Mouse (Mus musculus) MEL (cell line): ENCODE data around the gene Arhgef39. TPM values are rescaled to one million over a fixed set of nuclear protein-coding genes. Genes with fewer than 3 reads are reported as not detected.

Experiments used
- DNase-seq: peaks from one replicate; pipeline ENCODE4 v3.0.0; 2011; ENCODE audit warnings: low read depth, low spot score
- H3K27ac ChIP-seq: 2 replicates; pipeline ENCODE4 v1.5.1; 2012; ENCODE audit warnings: low read depth, mild to moderate bottlenecking, control low read depth, low read length, moderate library complexity; ENCODE audit not compliant: control insufficient read depth
- H3K27me3 ChIP-seq, 2 experiments: fragments of 150-350 bp in 1 of 2; sonication (generic) in 1 of 2; 2 replicates each; pipeline ENCODE4 v1.6.1; 2012; ENCODE audit warnings: low read length in 2 of 2, mild to moderate bottlenecking in 2 of 2, improper control_type of control experiment in 1 of 2, moderate library complexity in 1 of 2; ENCODE audit not compliant: insufficient read depth in 2 of 2, control insufficient read depth in 1 of 2
- H3K36me3 ChIP-seq, 2 experiments: 2 replicates each; pipeline ENCODE4 v1.6.1; 2012 to 2014; ENCODE audit warnings: low read length in 2 of 2, improper control_type of control experiment in 1 of 2, inconsistent platforms in 1 of 2, mild to moderate bottlenecking in 1 of 2; ENCODE audit not compliant: insufficient read depth in 2 of 2, control insufficient read depth in 1 of 2
- H3K4me1 ChIP-seq, 2 experiments: fragments of 150-350 bp in 1 of 2; sonication (generic) in 1 of 2; 2 replicates each; pipeline ENCODE4 v1.6.1; 2012; ENCODE audit warnings: low read length in 2 of 2, improper control_type of control experiment in 1 of 2, mild to moderate bottlenecking in 1 of 2; ENCODE audit not compliant: insufficient read depth in 2 of 2, control insufficient read depth in 1 of 2
- H3K4me3 ChIP-seq, 2 experiments: fragments of 150-350 bp in 1 of 2; sonication (generic) in 1 of 2; 2 replicates each; pipeline ENCODE4 v1.5.1; 2012; ENCODE audit warnings: low read depth in 2 of 2, low read length in 2 of 2, mild to moderate bottlenecking in 2 of 2, moderate library complexity in 2 of 2, control low read depth in 1 of 2, improper control_type of control experiment in 1 of 2; ENCODE audit not compliant: control insufficient read depth in 1 of 2, insufficient read depth in 1 of 2
- H3K79me2 ChIP-seq: 2 replicates; pipeline ENCODE4 v1.6.1; 2012; ENCODE audit warnings: mild to moderate bottlenecking, low read length, moderate library complexity; ENCODE audit not compliant: control insufficient read depth, poor library complexity, insufficient read depth
- H3K9ac ChIP-seq: 2 replicates; pipeline ENCODE4 v1.6.1; 2012; ENCODE audit warnings: low read depth, mild to moderate bottlenecking, control low read depth, low read length, moderate library complexity; ENCODE audit not compliant: control insufficient read depth, poor library complexity, severe bottlenecking
- H3K9me3 ChIP-seq: fragments of 150-350 bp; sonication (generic); replicated peaks from 2 replicates; pipeline ENCODE4 v1.6.1; 2012; ENCODE audit warnings: mild to moderate bottlenecking, low read length, improper control_type of control experiment, moderate library complexity; ENCODE audit not compliant: insufficient read depth
- CHD2 ChIP-seq: IDR thresholded peaks from 2 replicates; pipeline ENCODE4 v1.6.1; 2011; ENCODE audit warnings: low read length, improper control_type of control experiment
- ELF1 ChIP-seq: IDR thresholded peaks from 2 replicates; pipeline ENCODE4 v1.6.1; 2014; ENCODE audit warnings: low read depth, mild to moderate bottlenecking, inconsistent platforms, low read length, improper control_type of control experiment, moderate library complexity
- EP300 ChIP-seq, 2 experiments: IDR thresholded peaks; 2 replicates each; pipeline ENCODE4 v1.6.1; 2011; ENCODE audit warnings: improper control_type of control experiment in 2 of 2, low read length in 2 of 2, low read depth in 1 of 2, mild to moderate bottlenecking in 1 of 2
- GATA1 ChIP-seq: IDR thresholded peaks from 2 replicates; pipeline ENCODE4 v1.6.1; 2011; ENCODE audit warnings: low read depth, low read length, improper control_type of control experiment
- MAFK ChIP-seq: IDR thresholded peaks from 2 replicates; pipeline ENCODE4 v1.6.1; 2011; ENCODE audit warnings: low read depth, mild to moderate bottlenecking, low read length, improper control_type of control experiment, borderline replicate concordance
- MAX ChIP-seq: IDR thresholded peaks from 2 replicates; pipeline ENCODE4 v1.6.1; 2011; ENCODE audit warnings: low read length, improper control_type of control experiment
- MAZ ChIP-seq: IDR thresholded peaks from 2 replicates; pipeline ENCODE4 v1.6.1; 2012; ENCODE audit warnings: low read depth, mild to moderate bottlenecking, inconsistent platforms, low read length, improper control_type of control experiment
- MEF2A ChIP-seq: IDR thresholded peaks from 2 replicates; pipeline ENCODE4 v1.6.1; 2014; ENCODE audit warnings: low read depth, mild to moderate bottlenecking, inconsistent platforms, low read length, improper control_type of control experiment; ENCODE audit not compliant: poor library complexity, insufficient replicate concordance, severe bottlenecking; ENCODE audit errors: extremely low read depth
- MYB ChIP-seq: IDR thresholded peaks from 2 replicates; pipeline ENCODE4 v1.6.1; 2011; ENCODE audit warnings: mild to moderate bottlenecking, low read depth, low read length, improper control_type of control experiment
- NRF1 ChIP-seq: IDR thresholded peaks from 2 replicates; pipeline ENCODE4 v1.6.1; 2014; ENCODE audit warnings: low read depth, mild to moderate bottlenecking, inconsistent platforms, low read length, improper control_type of control experiment, moderate library complexity; ENCODE audit not compliant: poor library complexity, insufficient read depth, severe bottlenecking
- POLR2A ChIP-seq, 2 experiments: IDR thresholded peaks; 2 replicates each; pipeline ENCODE4 v1.6.1; 2011 to 2012; ENCODE audit warnings: low read length in 2 of 2, mild to moderate bottlenecking in 2 of 2, control low read depth in 1 of 2, improper control_type of control experiment in 1 of 2, low read depth in 1 of 2, moderate library complexity in 1 of 2; ENCODE audit not compliant: control insufficient read depth in 1 of 2, insufficient read depth in 1 of 2, poor library complexity in 1 of 2
- RCOR1 ChIP-seq: IDR thresholded peaks from 2 replicates; pipeline ENCODE4 v1.6.1; 2012; ENCODE audit warnings: low read depth, mild to moderate bottlenecking, inconsistent platforms, low read length, improper control_type of control experiment
- SIN3A ChIP-seq: IDR thresholded peaks from 2 replicates; pipeline ENCODE4 v1.6.1; 2012; ENCODE audit warnings: low read length, improper control_type of control experiment, inconsistent platforms
- SMC3 ChIP-seq: IDR thresholded peaks from 2 replicates; pipeline ENCODE4 v1.6.1; 2011; ENCODE audit warnings: low read depth, low read length, improper control_type of control experiment
- TAL1 ChIP-seq: IDR thresholded peaks from 2 replicates; pipeline ENCODE4 v1.6.1; 2012; ENCODE audit warnings: mild to moderate bottlenecking, inconsistent platforms, low read length, moderate library complexity, mixed read lengths
- TBP ChIP-seq: IDR thresholded peaks from 2 replicates; pipeline ENCODE4 v1.8.0; 2011; ENCODE audit warnings: low read depth, low read length, improper control_type of control experiment
- UBTF ChIP-seq: IDR thresholded peaks from 2 replicates; pipeline ENCODE4 v1.6.1; 2012; ENCODE audit warnings: low read depth, mild to moderate bottlenecking, inconsistent platforms, low read length, improper control_type of control experiment, moderate library complexity, borderline replicate concordance; ENCODE audit not compliant: insufficient read depth
- ZNF384 ChIP-seq: IDR thresholded peaks from 2 replicates; pipeline ENCODE4 v1.6.1; 2012; ENCODE audit warnings: low read depth, mild to moderate bottlenecking, inconsistent platforms, low read length, improper control_type of control experiment
- polyA plus RNA-seq, 2 experiments: library from polyadenylated mRNA; stranded (reverse) in 1 of 2; unstranded in 1 of 2; fragments of >175 nt in 1 of 2; fragments of >200 nt in 1 of 2; gene quantifications; 2 replicates each; pipeline versions ENCODE4 v1.2.1 to v1.2.4; 2012; ENCODE audit warnings: low replicate concordance in 2 of 2, low read depth in 1 of 2; ENCODE audit not compliant: insufficient read length in 2 of 2, insufficient read depth in 1 of 2, missing spikeins in 1 of 2
- total RNA-seq: library from RNA; depleted of rRNA; stranded (reverse); fragments of 300-350 nt; gene quantifications from 2 replicates; pipeline ENCODE4 v1.2.3, GENCODE M21; 2012

Gene Arhgef39
- total and polyA plus RNA-seq, 3 experiments: 26.3 to 56.7 TPM; not detected in 1

DNA sequence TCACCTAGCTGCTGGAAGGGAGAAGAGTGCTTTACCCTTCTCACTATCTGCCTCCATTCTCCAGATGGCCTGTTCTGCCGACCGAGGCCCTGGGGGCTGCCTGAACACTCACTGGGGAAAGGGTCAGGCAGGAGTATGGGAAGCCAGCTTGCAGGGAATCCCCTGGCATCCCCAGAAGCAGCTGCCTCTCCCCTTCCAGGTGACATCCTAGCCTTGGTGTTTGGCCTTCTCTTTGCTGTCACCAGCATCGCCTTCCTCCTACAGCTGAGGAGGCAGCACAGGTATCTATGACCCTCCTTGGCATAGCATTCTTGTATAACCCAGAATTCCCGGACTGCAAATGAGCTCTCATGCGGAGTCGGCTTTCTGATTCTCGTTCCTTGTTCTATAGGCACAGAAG, 13.2 kb upstream of the Arhgef39 start:
- no peaks in the 10 kb centered on the region for H3K27me3 ChIP-seq
- TF ChIP-seq UBTF (no peak), MAFK (no peak), CHD2 (no peak), GATA1 (no peak), SIN3A (no peak), MAX (no peak), MEF2A (no peak), POLR2A (IDR thresholded peaks at IDR 0.05; ENCODE audit: control insufficient read depth in 1 of 2, insufficient read depth in 1 of 2, low read depth in 1 of 2, low read length in 2 of 2, poor library complexity in 1 of 2) (no peak), ZNF384 (no peak), EP300 (IDR thresholded peaks at IDR 0.05; ENCODE audit: low read depth in 1 of 2, low read length in 2 of 2) (no peak), RCOR1 (no peak), TAL1 (no peak), NRF1 (no peak), MYB (no peak), ELF1 (no peak)
- no peak for DNase-seq

DNA sequence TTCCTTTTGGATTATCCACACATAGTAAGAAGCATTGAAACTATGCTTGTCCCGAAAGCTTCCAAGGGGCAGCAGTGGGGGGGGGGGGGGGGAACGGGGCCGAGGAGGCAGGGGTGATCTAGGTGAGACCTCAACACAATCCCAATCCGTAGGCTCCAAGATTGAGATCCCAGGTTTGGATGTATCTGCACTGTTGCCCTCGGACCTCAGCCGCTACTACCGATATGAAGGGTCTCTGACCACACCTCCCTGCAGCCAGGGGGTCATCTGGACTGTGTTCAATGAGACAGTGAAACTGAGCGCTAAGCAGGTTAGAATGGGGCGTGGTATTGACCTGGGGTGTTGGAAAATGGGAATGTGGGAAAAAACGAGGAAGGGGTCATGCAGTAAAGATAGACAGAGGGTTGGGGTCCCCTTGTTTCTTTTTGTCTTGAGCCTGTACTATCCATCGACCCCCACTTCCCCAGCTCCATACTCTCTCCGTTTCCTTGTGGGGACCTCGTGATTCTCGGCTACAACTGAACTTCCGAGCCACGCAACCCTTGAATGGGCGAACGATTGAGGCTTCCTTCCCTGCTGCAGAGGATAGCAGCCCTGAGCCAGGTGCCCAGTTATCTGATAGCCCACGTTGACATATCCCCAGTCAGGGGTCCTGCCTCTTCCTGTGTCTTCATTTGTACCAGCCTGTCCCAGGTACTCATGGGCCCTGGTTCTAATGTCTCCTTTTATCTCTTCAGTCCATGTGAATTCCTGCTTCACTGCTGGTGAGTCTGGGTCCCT, 12.4 kb upstream of the Arhgef39 start:
- Histone ChIP-seq H3K36me3 (peaks cover 0 to 6% of the 10 kb centered on the region in 2 experiments; a peak in 2 of 4 replicates), H3K4me1 (peaks cover 7 to 17% of the 10 kb centered on the region in 2 experiments), H3K27me3 (no peaks in the 10 kb centered on the region), H3K79me2 (no peaks in the 10 kb centered on the region; the same call in 1 of the 2 replicates), H3K9me3 (no peaks in the 10 kb centered on the region), H3K9ac (no peak overlapping the region), H3K27ac (no peak overlapping the region), H3K4me3 (no peak overlapping the region)
- DNase-seq: no peak
- TF ChIP-seq MAZ (no peak), SMC3 (no peak), TBP (no peak)

More for the DNA sequence above, 13.2 kb upstream of the Arhgef39 start:
- H3K9me3 ChIP-seq: no peaks in the 10 kb centered on the region
- H3K9ac ChIP-seq: no peak overlapping the region
- no peaks in the 10 kb centered on the region; the same call in 1 of the 2 replicates for H3K79me2 ChIP-seq
- no peak overlapping the region for H3K4me3 ChIP-seq
- H3K36me3 ChIP-seq: peaks cover 0 to 8% of the 10 kb centered on the region in 2 experiments; a peak in 2 of 4 replicates
- no peak overlapping the region for H3K27ac ChIP-seq
- H3K4me1 ChIP-seq: peaks cover 7 to 15% of the 10 kb centered on the region in 2 experiments
